Mouse (Mus musculus) embryonic fibroblast, embryonic 13.5 days (primary cell): ENCODE measurements at regions not wholly inside any gene's neighbourhood (a gene's known extent, or its start where the extent isn't known, plus 50 kb on each side); places are given as distances from the start of the nearest gene placed in this dataset.

Experiments
- CTCF ChIP-seq: IDR thresholded peaks from 2 replicates; pipeline ENCODE4 v1.5.1; 2011; ENCODE audit warnings: mild to moderate bottlenecking, control low read depth, low read length, moderate library complexity, borderline replicate concordance; ENCODE audit not compliant: insufficient read depth
- POLR2A ChIP-seq: IDR thresholded peaks from 2 replicates; pipeline ENCODE4 v1.6.1; 2011; ENCODE audit warnings: low read depth, mild to moderate bottlenecking, control low read depth, low read length, moderate library complexity

DNA sequence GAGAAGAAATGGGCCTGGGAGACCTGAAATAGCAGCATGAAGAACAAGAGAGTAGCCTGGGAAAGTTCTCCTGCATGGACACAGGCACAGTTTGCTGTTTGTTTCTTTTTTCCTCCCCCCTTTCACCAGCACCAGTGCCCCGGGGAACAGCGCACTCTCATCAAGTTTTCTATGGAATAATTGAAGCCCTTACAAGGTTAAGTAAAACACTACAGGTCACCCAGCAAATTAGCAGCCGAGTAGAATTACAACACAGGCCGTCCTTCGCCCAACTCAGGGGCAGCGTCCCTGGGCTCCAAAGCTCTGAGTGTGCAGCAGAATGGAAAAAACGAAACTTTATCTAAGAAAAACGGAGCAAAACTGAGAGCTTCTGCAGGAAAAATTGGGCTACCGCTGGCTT is 381.6 kb upstream of the Jarid2 start:
- no peak for TF ChIP-seq POLR2A
- TF ChIP-seq CTCF, result no peak
